Mouse (Mus musculus) CD4-positive naive resting alpha-beta T cell, adult 76 days (primary cell): ENCODE measurements around the gene Lce1h. TPM values are rescaled to one million over a fixed set of nuclear protein-coding genes. Genes with fewer than 3 reads are reported as not detected.

ENCODE experiments used
- total RNA-seq: library from RNA; stranded (reverse); gene quantifications from one replicate; pipeline ENCODE4 v1.2.4, GENCODE M21; 2023

The Lce1h gene
- total RNA-seq: not detected

DNA sequence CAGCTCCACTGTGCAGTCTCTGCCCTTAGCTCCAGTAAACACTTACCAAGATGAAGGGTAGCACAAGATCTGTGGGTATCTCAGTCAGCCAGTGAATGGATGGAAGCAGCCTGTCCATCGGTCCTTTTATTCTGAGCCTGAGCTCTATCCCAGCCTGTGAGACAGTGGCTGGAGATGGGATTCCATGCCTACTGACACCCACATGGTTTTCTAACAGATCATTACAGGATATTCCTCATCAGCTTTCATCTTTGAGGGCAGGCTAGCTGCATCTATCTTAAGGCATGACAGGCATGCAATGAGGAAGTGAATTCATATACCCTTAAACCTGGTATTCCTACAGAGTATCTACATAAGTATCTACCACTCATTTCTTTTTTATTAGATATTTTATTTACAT lies at the start of gene Lce1h:
Gene Lce1h (minus strand): TSS at position 101 of the 400 bp plus-strand sequence.

DNA sequence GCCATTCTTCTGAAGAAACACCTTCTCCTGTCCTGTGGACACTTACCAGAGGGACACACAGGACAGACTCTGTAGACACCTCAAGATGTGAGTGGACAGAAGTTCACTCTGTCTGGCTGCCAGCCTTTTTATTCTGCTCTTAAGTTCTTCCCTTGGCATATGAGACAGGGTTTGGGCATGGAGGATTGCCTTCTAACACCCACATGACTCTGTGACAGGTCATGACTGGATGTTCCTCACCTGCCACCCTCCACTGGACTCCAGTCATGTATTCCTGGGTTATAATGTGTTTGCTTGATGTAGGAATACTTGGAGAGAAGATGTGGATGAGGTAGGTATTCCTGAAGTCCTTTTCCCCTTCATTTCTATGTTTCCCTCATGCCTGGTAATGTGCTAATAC lies 42.9 kb upstream of the Lce1h start, which contains the start of gene Lce1k:
Gene Lce1k (minus strand): TSS at position 101 of the 400 bp plus-strand sequence.

DNA sequence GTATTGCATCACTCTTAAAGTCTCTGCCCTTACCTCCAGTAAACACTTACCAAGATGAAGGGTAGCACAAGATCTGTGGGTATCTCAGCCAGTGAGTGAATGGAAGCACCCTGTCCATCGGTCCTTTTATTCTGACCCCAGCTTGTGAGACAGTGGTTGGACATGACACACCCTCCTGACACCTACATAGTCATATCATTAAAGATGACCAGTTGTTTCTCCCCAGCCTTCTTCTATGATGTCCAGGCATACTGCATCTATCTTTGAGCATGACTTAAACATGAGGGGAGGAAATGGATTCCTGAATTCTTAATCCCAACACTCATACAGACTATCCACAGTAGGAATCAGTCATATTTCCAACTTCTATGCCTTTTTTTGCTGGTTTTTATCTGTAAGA lies 25.5 kb upstream of the Lce1h start, which contains the start of gene Lce1j:
Gene Lce1j (minus strand): TSS at position 101 of the 400 bp plus-strand sequence.

DNA sequence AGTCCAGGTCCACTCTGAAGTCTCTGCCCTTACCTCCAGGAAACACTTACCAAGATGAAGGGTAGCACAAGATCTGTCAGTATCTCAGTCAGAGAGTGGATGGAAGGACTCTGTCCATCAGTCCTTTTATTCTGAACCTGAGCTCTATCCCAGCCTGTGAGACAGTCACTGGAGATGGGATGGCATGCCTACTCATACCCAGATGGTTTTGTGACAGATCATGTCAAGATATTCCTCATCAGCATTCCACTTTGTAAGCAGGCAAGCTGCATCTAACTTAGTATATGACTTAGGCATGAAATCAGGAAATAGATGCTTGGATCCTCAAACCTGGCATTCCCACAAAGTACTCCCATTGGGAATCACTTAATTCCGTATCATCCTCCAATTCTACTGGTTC lies 13.9 kb upstream of the Lce1h start, which contains the start of gene Lce1i:
Gene Lce1i (minus strand): TSS at position 101 of the 400 bp plus-strand sequence.

DNA sequence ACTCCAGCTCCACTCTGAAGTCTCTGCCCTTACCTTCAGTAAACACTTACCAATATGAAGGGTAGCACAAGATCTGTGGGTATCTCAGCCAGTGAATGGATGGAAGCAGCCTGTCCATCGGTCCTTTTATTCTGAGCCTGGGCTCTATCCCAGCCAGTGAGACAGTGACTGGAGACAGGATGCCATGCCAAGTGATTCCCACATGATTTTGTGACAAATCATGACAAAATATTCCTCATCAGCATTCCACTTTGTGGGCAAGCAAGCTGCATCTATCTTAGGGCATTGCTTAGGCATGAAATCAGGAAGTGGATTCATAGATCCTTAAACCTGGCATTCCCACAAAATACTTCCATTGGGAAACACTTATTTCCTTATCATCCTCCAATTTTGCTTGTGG lies 12.6 kb downstream of the Lce1h start, which contains the start of gene Lce1g:
Gene Lce1g (minus strand): TSS at position 101 of the 400 bp plus-strand sequence.

DNA sequence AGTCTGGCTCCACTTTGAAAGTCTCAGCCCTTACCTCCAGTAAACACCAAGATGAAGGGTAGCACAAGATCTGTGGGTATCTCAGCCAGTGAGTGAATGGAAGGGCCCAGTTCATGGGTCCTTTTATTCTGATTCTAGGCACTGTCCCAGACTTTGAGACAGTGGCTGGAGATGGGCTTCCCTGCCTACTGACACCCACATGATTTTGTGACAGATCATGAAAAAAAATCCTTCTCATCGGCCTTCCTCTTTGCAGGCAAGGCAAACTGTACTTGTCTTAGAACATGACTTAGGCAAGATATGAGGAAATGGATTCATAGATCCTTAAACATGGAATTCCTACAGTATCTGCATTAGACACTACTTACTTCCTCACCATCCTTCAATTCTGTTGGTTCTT lies 25.9 kb downstream of the Lce1h start, which contains the start of gene Gm38119:
Gene Gm38119 (minus strand): TSS at position 101 of the 400 bp plus-strand sequence.

DNA sequence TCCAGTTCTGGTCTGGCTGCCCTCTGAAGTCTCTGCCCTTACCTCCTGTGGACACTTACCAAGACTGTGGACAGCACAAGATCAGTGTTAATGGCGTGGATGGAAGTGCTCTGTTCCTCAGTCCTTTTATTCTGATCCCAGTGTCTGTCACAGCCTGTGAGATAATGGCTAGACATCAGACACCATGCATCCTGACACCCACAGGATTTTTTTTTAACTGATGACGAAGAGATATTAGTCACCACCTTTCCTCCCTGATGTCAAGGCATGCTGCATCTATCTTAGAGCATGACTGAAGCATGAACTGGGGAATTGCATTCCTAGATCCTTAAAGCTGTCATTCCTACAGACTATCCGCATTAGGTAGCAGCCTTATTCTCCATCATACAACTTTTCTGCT lies 44.6 kb downstream of the Lce1h start, which contains the start of gene Lce1f:
Gene Lce1f (minus strand): TSS at position 101 of the 400 bp plus-strand sequence.

Other genes with a start within 250 kb of the Lce1h start
- not detected for gene 2310046K23Rik, start 230.6 kb downstream of the Lce1h start, total RNA-seq
- not detected for gene Ivl, start 191.3 kb downstream of the Lce1h start, total RNA-seq
- not detected for gene Smcp, start 176.1 kb downstream of the Lce1h start, total RNA-seq
- gene 2210017I01Rik, start 157.6 kb downstream of the Lce1h start, total RNA-seq: not detected
- not detected for gene Lce6a, start 143.4 kb downstream of the Lce1h start, total RNA-seq
- gene Lce1a1, start 116.8 kb downstream of the Lce1h start, total RNA-seq: not detected
- not detected for gene Lce1b, start 108.1 kb downstream of the Lce1h start, total RNA-seq
- gene Lce1a2, start 94.8 kb downstream of the Lce1h start, total RNA-seq: not detected
- gene Lce1c, start 85.8 kb downstream of the Lce1h start, total RNA-seq: not detected
- not detected for gene Lce1d, start 77.9 kb downstream of the Lce1h start, total RNA-seq
- not detected for gene Lce1e, start 56.0 kb downstream of the Lce1h start, total RNA-seq
- gene Lce1f, start 44.7 kb downstream of the Lce1h start, total RNA-seq: not detected
- gene Gm38119, start 26.0 kb downstream of the Lce1h start, total RNA-seq: not detected
- gene Lce1g, start 12.7 kb downstream of the Lce1h start, total RNA-seq: not detected
- not detected for gene Lce1i, start 13.8 kb upstream of the Lce1h start, total RNA-seq
- not detected for gene Lce1j, start 25.4 kb upstream of the Lce1h start, total RNA-seq
- not detected for gene Lce1k, start 42.8 kb upstream of the Lce1h start, total RNA-seq
- not detected for gene Kprp, start 62.2 kb upstream of the Lce1h start, total RNA-seq
- gene Lce1l, start 86.2 kb upstream of the Lce1h start, total RNA-seq: not detected
- not detected for gene 2310050C09Rik, start 105.2 kb upstream of the Lce1h start, total RNA-seq
- gene Lce3a, start 161.2 kb upstream of the Lce1h start, total RNA-seq: not detected
- not detected for gene Lce3b, start 167.9 kb upstream of the Lce1h start, total RNA-seq
- gene Lce3c, start 179.4 kb upstream of the Lce1h start, total RNA-seq: not detected
- gene Lce3d, start 192.3 kb upstream of the Lce1h start, total RNA-seq: not detected
- gene Lce3e, start 202.0 kb upstream of the Lce1h start, total RNA-seq: not detected
- gene Lce3f, start 227.2 kb upstream of the Lce1h start, total RNA-seq: not detected